ENCODE assay signal across 19 mouse cellular contexts in the genomic region with DNA sequence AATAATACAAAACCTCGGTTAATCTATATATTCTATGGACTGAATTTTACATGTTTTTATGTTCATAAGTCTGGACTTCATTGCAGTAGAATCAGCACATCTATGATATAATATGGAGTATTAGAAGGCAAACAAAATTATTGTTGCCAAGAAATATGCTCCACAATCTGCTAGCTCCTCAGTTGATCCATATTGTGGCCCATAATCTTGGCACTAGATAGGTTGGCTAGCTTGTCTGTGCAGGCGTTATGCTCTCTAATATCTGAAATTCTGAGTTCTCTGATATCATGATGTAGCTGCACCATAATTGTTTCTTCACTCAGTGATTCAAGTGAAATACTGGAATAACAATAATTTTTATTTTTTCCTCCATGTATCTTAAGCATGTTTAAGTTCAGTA.
"Had no signal": no experiment of that assay in that cellular context is flagged by ENCODE, and none has a peak within 500 bp of the region (broad histone marks: within the 10 kb centered on the region; RNA-seq: fewer than 3 reads in every experiment).

No protein-coding gene starts in this region.

- H3K4me3 ChIP-seq: midbrain, embryonic 10.5 days; midbrain, embryonic 12.5 days; myocyte; neural tube, embryonic 13.5 days; neural tube, embryonic 15.5 days had no signal

- H3K36me3 ChIP-seq: midbrain, embryonic 10.5 days; midbrain, embryonic 12.5 days; neural tube, embryonic 13.5 days; neural tube, embryonic 15.5 days had no signal

- H3K4me2 ChIP-seq: lung, embryonic 14.5 days; midbrain, embryonic 12.5 days; neural tube, embryonic 13.5 days; neural tube, embryonic 15.5 days had no signal

- H3K27me3 ChIP-seq: midbrain, embryonic 12.5 days; neural tube, embryonic 13.5 days; neural tube, embryonic 15.5 days had no signal

- ATAC-seq: liver, postnatal 0 days; midbrain, embryonic 16.5 days had no signal

- H3K9me3 ChIP-seq: midbrain, embryonic 10.5 days; midbrain, embryonic 12.5 days; neural tube, embryonic 13.5 days; neural tube, embryonic 15.5 days had no signal

- H3K27ac ChIP-seq: midbrain, embryonic 10.5 days; midbrain, embryonic 12.5 days; neural tube, embryonic 13.5 days; neural tube, embryonic 15.5 days had no signal

- H3K9ac ChIP-seq: liver, postnatal 0 days; lung, embryonic 14.5 days; midbrain, embryonic 12.5 days; neural tube, embryonic 13.5 days; neural tube, embryonic 15.5 days had no signal

- DNase-seq: liver, postnatal 0 days; lung, embryonic 14.5 days; lung, postnatal 10 days; lung, postnatal 4 days; midbrain, embryonic 14.5 days; retina, postnatal 1 day; right cerebral cortex, adult 18-20 months; right cerebral cortex, postnatal 25 days; right cerebral cortex, postnatal 4 days; spleen, adult 18-20 months; thymus, adult 18-20 months; thymus, postnatal 14 days; thymus, postnatal 36 days had no signal

- H3K4me1 ChIP-seq: midbrain, embryonic 10.5 days; midbrain, embryonic 12.5 days; neural tube, embryonic 13.5 days; neural tube, embryonic 15.5 days had no signal
